Mouse (Mus musculus) CH12.LX (cell line): Measurements from ENCODE around the gene Sema3b.

Experiments
- BHLHE40 ChIP-seq: IDR thresholded peaks from 2 replicates; pipeline ENCODE4 v1.6.1; 2011; ENCODE audit warnings: mild to moderate bottlenecking, low read depth, low read length, improper control_type of control experiment
- CTCF ChIP-seq, 2 experiments: IDR thresholded peaks in 1 of 2; conservative IDR thresholded peaks in 1 of 2; 2 replicates each; pipeline ENCODE4 v1.5.1; 2011 to 2012; ENCODE audit warnings: low read depth in 2 of 2, low read length in 2 of 2, improper control_type of control experiment in 1 of 2, inconsistent platforms in 1 of 2, mild to moderate bottlenecking in 1 of 2, moderate library complexity in 1 of 2
- ELF1 ChIP-seq: IDR thresholded peaks from 2 replicates; pipeline ENCODE4 v1.6.1; 2014; ENCODE audit warnings: low read depth, mild to moderate bottlenecking, inconsistent platforms, low read length, improper control_type of control experiment
- HCFC1 ChIP-seq: IDR thresholded peaks from 2 replicates; pipeline ENCODE4 v1.6.1; 2012; ENCODE audit warnings: low read depth, mild to moderate bottlenecking, inconsistent platforms, low read length, improper control_type of control experiment
- JUND ChIP-seq: conservative IDR thresholded peaks from 2 replicates; pipeline ENCODE4 v1.6.1; 2011; ENCODE audit warnings: low read depth, low read length, improper control_type of control experiment
- NRF1 ChIP-seq: IDR thresholded peaks from 2 replicates; pipeline ENCODE4 v1.6.1; 2014; ENCODE audit warnings: low read depth, mild to moderate bottlenecking, inconsistent platforms, low read length, improper control_type of control experiment, moderate library complexity
- POLR2AphosphoS2 ChIP-seq: IDR thresholded peaks from 2 replicates; pipeline ENCODE4 v1.6.1; 2011; ENCODE audit warnings: low read depth, low read length, improper control_type of control experiment
- ZC3H11A ChIP-seq: IDR thresholded peaks from 2 replicates; pipeline ENCODE4 v1.6.1; 2012; ENCODE audit warnings: low read depth, mild to moderate bottlenecking, inconsistent platforms, low read length, improper control_type of control experiment

GRCm38 (mm10) chr9:107575579-107576356 is 33.3 kb downstream of the Sema3b start:
- no peak for TF ChIP-seq ELF1
- TF ChIP-seq HCFC1 = no peak
- TF ChIP-seq JUND = no peak
- TF ChIP-seq NRF1 = no peak
- no peak for TF ChIP-seq POLR2AphosphoS2
- TF ChIP-seq ZC3H11A = no peak
- peak; percentile 76 for TF ChIP-seq BHLHE40
- TF ChIP-seq CTCF (conservative IDR thresholded peaks at IDR 0.05 in 1 of 2, IDR thresholded peaks at IDR 0.05 in 1 of 2; ENCODE audit: low read depth in 2 of 2, low read length in 2 of 2) = no peak
